ENCODE assay signal across 19 mouse cellular contexts in genomic region chr3:127821209-127821608, GRCm38 (mm10). TPM values are rescaled to one million over a fixed set of nuclear protein-coding genes. Genes with fewer than 3 reads are reported as not detected.
DNase-seq lines count a peak whose midpoint lies in the region; ATAC-seq and TF ChIP-seq lines count a peak whose summit lies in the region.
"Had no signal": no experiment of that assay in that cellular context is flagged by ENCODE, and none has a peak within 500 bp of the region (broad histone marks: within the 10 kb centered on the region; RNA-seq: fewer than 3 reads in every experiment).

No protein-coding gene starts in this region.

- TF ChIP-seq EP300 in MEL (IDR thresholded peaks at IDR 0.05; ENCODE audit: low read depth in 1 of 2, low read length in 2 of 2) = peak; percentile 43 to 78; a peak in 2 of 4 replicates
- TF ChIP-seq EP300 in liver, embryonic 14.5 days (IDR thresholded peaks at IDR 0.05; ENCODE audit: low read depth) = peak; percentile 56

- no peaks in the 10 kb centered on the region for H3K79me2 ChIP-seq in MEL (ENCODE audit: control insufficient read depth, insufficient read depth, low read length, poor library complexity)

- no peak overlapping the region for H3K4me3 ChIP-seq in liver, embryonic 11.5 days (ENCODE audit: low read depth, low read length)
- no peak overlapping the region for H3K4me3 ChIP-seq in MEL (ENCODE audit: control insufficient read depth in 1 of 2, insufficient read depth in 1 of 2, low read depth in 2 of 2, low read length in 2 of 2)
- no peak overlapping the region for H3K4me3 ChIP-seq in liver, embryonic 14.5 days (ENCODE audit: insufficient read depth in 1 of 2, low read depth in 2 of 2, low read length in 2 of 2)
- H3K4me3 ChIP-seq: embryonic facial prominence, embryonic 12.5 days; forebrain, embryonic 15.5 days; heart, embryonic 10.5 days; hindbrain, embryonic 13.5 days had no signal

- peaks cover 19% of the 10 kb centered on the region for H3K36me3 ChIP-seq in liver, embryonic 11.5 days (ENCODE audit: control insufficient read depth, insufficient read depth, low read length)
- H3K36me3 ChIP-seq in MEL (ENCODE audit: control insufficient read depth in 1 of 2, insufficient read depth in 2 of 2, low read length in 2 of 2) = peaks cover 4 to 17% of the 10 kb centered on the region in 2 experiments; a peak in 3 of 4 replicates
- peaks cover 5% of the 10 kb centered on the region; the same call in 1 of the 2 replicates for H3K36me3 ChIP-seq in liver, embryonic 14.5 days (replicated peaks; ENCODE audit: control insufficient read depth, insufficient read depth, low read depth)

- H3K27me3 ChIP-seq in liver, embryonic 11.5 days (replicated peaks; ENCODE audit: control insufficient read depth, insufficient read depth, low read length) = no peaks in the 10 kb centered on the region
- H3K27me3 ChIP-seq in MEL (ENCODE audit: control insufficient read depth in 1 of 2, insufficient read depth in 2 of 2, low read length in 2 of 2) = no peaks in the 10 kb centered on the region
- no peaks in the 10 kb centered on the region for H3K27me3 ChIP-seq in liver, embryonic 14.5 days (ENCODE audit: control insufficient read depth, insufficient read depth, low read length)
- H3K27me3 ChIP-seq: embryonic facial prominence, embryonic 12.5 days; forebrain, embryonic 15.5 days; hindbrain, embryonic 13.5 days had no signal

- no peak for DNase-seq in liver, embryonic 11.5 days (ENCODE audit: low spot score)
- DNase-seq in liver (no peak), MEL (ENCODE audit: low read depth, low spot score) (peak; percentile 33), MN1 (ENCODE audit: low spot score) (no peak)
- no peak for DNase-seq in liver, embryonic 14.5 days (ENCODE audit: low read depth in 3 of 3, low spot score in 3 of 3)
- DNase-seq in left cerebral cortex, postnatal 36 days (ENCODE audit: low spot score in 2 of 2) = no peak
- DNase-seq: adrenal gland, adult 8-10 months; adrenal gland, postnatal 36 days; cerebellum, adult 11 months; cerebellum, adult 8-10 months; cerebellum, postnatal 14 days; gastrocnemius, postnatal 36 days; heart, adult 18-20 months; heart, postnatal 10 days had no signal

- WGBS in liver, embryonic 11.5 days = 67% methylated on average over 5 of the region's 5 CpGs
- 40% methylated on average over 5 of the region's 5 CpGs for WGBS in liver, embryonic 14.5 days (ENCODE audit: insufficient replicate concordance)

- no peak overlapping the region for H3K27ac ChIP-seq in liver, embryonic 11.5 days (ENCODE audit: low read depth, low read length)
- no peak overlapping the region for H3K27ac ChIP-seq in MEL (ENCODE audit: control insufficient read depth, low read depth, low read length)
- no peak overlapping the region for H3K27ac ChIP-seq in liver, embryonic 14.5 days
- H3K27ac ChIP-seq: embryonic facial prominence, embryonic 12.5 days; forebrain, embryonic 15.5 days; heart, embryonic 10.5 days; hindbrain, embryonic 13.5 days had no signal

- H3K9me3 ChIP-seq in liver, embryonic 11.5 days (ENCODE audit: control insufficient read depth, low read length) = no peaks in the 10 kb centered on the region
- H3K9me3 ChIP-seq in MEL (replicated peaks; ENCODE audit: insufficient read depth, low read length) = no peaks in the 10 kb centered on the region
- no peaks in the 10 kb centered on the region for H3K9me3 ChIP-seq in liver, embryonic 14.5 days (ENCODE audit: control insufficient read depth, low read length)
- H3K9me3 ChIP-seq: embryonic facial prominence, embryonic 12.5 days; forebrain, embryonic 15.5 days; heart, embryonic 10.5 days; hindbrain, embryonic 13.5 days had no signal

- no peak overlapping the region for H3K9ac ChIP-seq in liver, embryonic 11.5 days (ENCODE audit: low read depth, low read length)
- H3K9ac ChIP-seq in MEL (ENCODE audit: control insufficient read depth, low read depth, low read length, poor library complexity, severe bottlenecking) = no peak overlapping the region
- H3K9ac ChIP-seq in liver, embryonic 14.5 days (replicated peaks) = no peak overlapping the region
- H3K9ac ChIP-seq: embryonic facial prominence, embryonic 12.5 days; forebrain, embryonic 15.5 days; hindbrain, embryonic 13.5 days had no signal

- no peak for TF ChIP-seq POLR2A in MEL (IDR thresholded peaks at IDR 0.05; ENCODE audit: control insufficient read depth in 1 of 2, insufficient read depth in 1 of 2, low read depth in 1 of 2, low read length in 2 of 2, poor library complexity in 1 of 2)

- intact Hi-C loops in left cerebral cortex, postnatal 36 days (cut with DNase I) = no loop called here

- TF ChIP-seq RAD21 in MEL (IDR thresholded peaks at IDR 0.05; ENCODE audit: low read depth, low read length) = no peak

- ATAC-seq in liver, embryonic 11.5 days (replicated peaks; ENCODE audit: low FRiP score) = peak; percentile 40; the same call in 1 of the 2 replicates
- peak; percentile 39; the same call in 1 of the 2 replicates for ATAC-seq in liver, embryonic 14.5 days (ENCODE audit: insufficient read depth)
- ATAC-seq in megakaryocyte progenitor cell, adult 5-6 weeks (replicated peaks; ENCODE audit: poor library complexity) = peak; percentile 69
- ATAC-seq: forebrain, embryonic 15.5 days had no signal

- H3K4me2 ChIP-seq in liver, embryonic 11.5 days = no peak overlapping the region
- H3K4me2 ChIP-seq in liver, embryonic 14.5 days (ENCODE audit: low read depth) = no peak overlapping the region
- H3K4me2 ChIP-seq: embryonic facial prominence, embryonic 12.5 days; forebrain, embryonic 15.5 days; hindbrain, embryonic 13.5 days had no signal

- H3K4me1 ChIP-seq in liver, embryonic 11.5 days (replicated peaks; ENCODE audit: control insufficient read depth, insufficient read depth, low read length) = peaks cover 6% of the 10 kb centered on the region
- peaks cover 4 to 9% of the 10 kb centered on the region in 2 experiments; a peak in 3 of 4 replicates for H3K4me1 ChIP-seq in MEL (ENCODE audit: control insufficient read depth in 1 of 2, insufficient read depth in 2 of 2, low read length in 2 of 2)
- peaks cover 0 to 10% of the 10 kb centered on the region in 2 experiments; a peak in 3 of 4 replicates for H3K4me1 ChIP-seq in liver, embryonic 14.5 days (replicated peaks; ENCODE audit: control insufficient read depth in 2 of 2, insufficient read depth in 2 of 2, low read length in 1 of 2)
- H3K4me1 ChIP-seq: forebrain, embryonic 15.5 days; hindbrain, embryonic 13.5 days had no signal

- no peak for TF ChIP-seq CTCF in MEL (IDR thresholded peaks at IDR 0.05 in 2 of 3, conservative IDR thresholded peaks at IDR 0.05 in 1 of 3; ENCODE audit: control insufficient read depth in 1 of 3, insufficient read depth in 1 of 3, low read depth in 2 of 3, low read length in 3 of 3, poor library complexity in 1 of 3, severe bottlenecking in 1 of 3)
- no peak for TF ChIP-seq CTCF in liver, embryonic 14.5 days (IDR thresholded peaks at IDR 0.05; ENCODE audit: low read depth)

TF ChIP-seq in MEL, 35 proteins besides CTCF, POLR2A, EP300 and RAD21 (continues in another document):
- TF ChIP-seq GABPA (IDR thresholded peaks at IDR 0.05; ENCODE audit: low read depth, low read length) (no peak), MAFK (IDR thresholded peaks at IDR 0.05; ENCODE audit: borderline replicate concordance, low read depth, low read length) (no peak), SIN3A (IDR thresholded peaks at IDR 0.05; ENCODE audit: low read length) (no peak), GATA1 (IDR thresholded peaks at IDR 0.05; ENCODE audit: low read depth, low read length) (peak; percentile 46), CHD1 (IDR thresholded peaks at IDR 0.05; ENCODE audit: low read depth, low read length) (no peak), MYB (IDR thresholded peaks at IDR 0.05; ENCODE audit: low read depth, low read length) (0 out of 2 replicates have a peak, but pooled peaks have one; percentile 10), NELFE (IDR thresholded peaks at IDR 0.05; ENCODE audit: low read depth, low read length) (no peak), ZC3H11A (IDR thresholded peaks at IDR 0.05; ENCODE audit: low read depth, low read length) (no peak), ZMIZ1 (IDR thresholded peaks at IDR 0.05; ENCODE audit: low read depth, low read length) (no peak), MEF2A (IDR thresholded peaks at IDR 0.05; ENCODE audit: extremely low read depth, insufficient replicate concordance, low read depth, low read length, poor library complexity, severe bottlenecking) (no peak)

RNA-seq across cellular contexts. Expression of gene Ap1ar, which starts 16.1 kb away (rescaled TPM):
- 55.7 and 55.8 TPM in 2 replicates for polyA plus RNA-seq in liver, embryonic 11.5 days (2014; fragmentation: Nextera tagmentation; extraction: Ambion mirVana)
- total RNA-seq in MEL (2012; rRNA removed) = 52.4 and 65.0 TPM in 2 replicates
- polyA plus RNA-seq in MEL (2012; ENCODE audit: insufficient read depth in 1 of 2, insufficient read length in 2 of 2, low read depth in 1 of 2, low replicate concordance in 2 of 2, missing spikeins in 1 of 2) = 100 to 1,000 TPM in 1 of 2 experiments, not detected in 1; 107 TPM
- polyA plus RNA-seq in liver, embryonic 14.5 days (2012; rRNA removed) = 15.3 and 23.6 TPM in 2 replicates
- polyA plus RNA-seq in liver, embryonic 14.5 days (2014; fragmentation: Nextera tagmentation; extraction: Ambion mirVana) = 12.4 and 15.7 TPM in 2 replicates
- total RNA-seq in megakaryocyte progenitor cell, adult 5-6 weeks (2015) = 60.0 and 69.6 TPM in 2 replicates
- total RNA-seq in megakaryocyte progenitor cell, adult 5-6 weeks (2017) = 56.3 and 71.7 TPM in 2 replicates
- 10 to 100 TPM; 79.4 to 83.4 TPM for total RNA-seq in left cerebral cortex, postnatal 36 days (2021)

RNA-seq across cellular contexts. Expression of gene Tifa, which starts 31.6 kb away (rescaled TPM):
- polyA plus RNA-seq in liver, embryonic 11.5 days (2014; fragmentation: Nextera tagmentation; extraction: Ambion mirVana) = 13.4 and 14.3 TPM in 2 replicates
- 1.4 and 1.7 TPM in 2 replicates for total RNA-seq in MEL (2012; rRNA removed)
- polyA plus RNA-seq in MEL (2012; ENCODE audit: insufficient read depth in 1 of 2, insufficient read length in 2 of 2, low read depth in 1 of 2, low replicate concordance in 2 of 2, missing spikeins in 1 of 2) = 1 to 10 TPM in 1 of 2 experiments, not detected in 1; 3.0 TPM
- polyA plus RNA-seq in liver, embryonic 14.5 days (2012; rRNA removed) = 5.4 and 8.6 TPM in 2 replicates
- polyA plus RNA-seq in liver, embryonic 14.5 days (2014; fragmentation: Nextera tagmentation; extraction: Ambion mirVana) = 15.2 and 15.9 TPM in 2 replicates
- total RNA-seq in megakaryocyte progenitor cell, adult 5-6 weeks (2015) = 56.4 and 60.7 TPM in 2 replicates
- 53.6 and 57.0 TPM in 2 replicates for total RNA-seq in megakaryocyte progenitor cell, adult 5-6 weeks (2017)
- 1 to 10 TPM; 4.7 to 5.0 TPM for total RNA-seq in left cerebral cortex, postnatal 36 days (2021)

RNA-seq across cellular contexts. Expression of gene Alpk1, which starts 40.9 kb away (rescaled TPM):
- polyA plus RNA-seq in liver, embryonic 11.5 days (2014; fragmentation: Nextera tagmentation; extraction: Ambion mirVana) = 0.92 and 1.1 TPM in 2 replicates
- 1.8 and 2.4 TPM in 2 replicates for total RNA-seq in MEL (2012; rRNA removed)
- polyA plus RNA-seq in MEL (2012; ENCODE audit: insufficient read depth in 1 of 2, insufficient read length in 2 of 2, low read depth in 1 of 2, low replicate concordance in 2 of 2, missing spikeins in 1 of 2) = 1 to 10 TPM in 1 of 2 experiments, not detected in 1; 1.8 TPM
- polyA plus RNA-seq in liver, embryonic 14.5 days (2012; rRNA removed) = 0.38 and 0.59 TPM in 2 replicates
- 0.19 and 0.37 TPM in 2 replicates for polyA plus RNA-seq in liver, embryonic 14.5 days (2014; fragmentation: Nextera tagmentation; extraction: Ambion mirVana)
- 7.1 and 10.3 TPM in 2 replicates for total RNA-seq in megakaryocyte progenitor cell, adult 5-6 weeks (2015)
- 13.6 and 19.1 TPM in 2 replicates for total RNA-seq in megakaryocyte progenitor cell, adult 5-6 weeks (2017)
- 1 to 10 TPM; 3.0 to 4.6 TPM for total RNA-seq in left cerebral cortex, postnatal 36 days (2021)

Comparison
In these comparisons a context has a peak if more than half of its experiments do, and no peak if none do; other contexts are left out.
1. RNA of gene Tifa, which starts 31.6 kb away (total RNA-seq): 53.6 to 60.7 TPM in megakaryocyte progenitor cell, adult 5-6 weeks; 4.7 to 5.0 TPM in left cerebral cortex, postnatal 36 days and 1.4 to 1.7 TPM in MEL; every median in the first group is over 4 times any median in the second.
2. Peak in every context shown above with its lines, with median percentiles within 50 percentile points of each other: ATAC-seq.